ENCODE assay signal across 39 mouse cellular contexts in the genomic region with DNA sequence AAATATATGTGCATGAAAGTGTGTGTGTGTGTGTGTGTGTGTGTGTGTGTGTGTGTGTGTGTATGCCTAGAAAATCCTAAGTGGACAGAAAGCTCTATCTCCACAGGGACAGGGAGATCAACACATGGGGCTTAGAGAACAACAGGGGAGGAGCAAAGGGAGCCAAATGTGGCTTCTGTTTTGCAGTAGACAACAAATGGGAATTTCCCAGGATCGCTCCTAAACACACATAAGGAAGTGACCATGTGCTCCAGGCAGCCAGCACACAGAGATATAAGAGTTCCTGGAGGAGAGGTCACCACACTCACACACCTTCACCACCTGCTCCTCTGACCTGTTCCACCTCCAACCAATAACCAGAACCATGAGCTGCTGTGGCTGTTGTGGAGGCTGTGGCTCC. TPM values are rescaled to one million over a fixed set of nuclear protein-coding genes. Genes with fewer than 3 reads are reported as not detected.
"Had no signal": no experiment of that assay in that cellular context is flagged by ENCODE, and none has a peak within 500 bp of the region (broad histone marks: within the 10 kb centered on the region; RNA-seq: fewer than 3 reads in every experiment).

Krtap5-3 (plus strand) TSS at position 301 of the 400 bp plus-strand sequence.

- H3K36me3 ChIP-seq: embryonic facial prominence, embryonic 10.5 days; embryonic facial prominence, embryonic 12.5 days; embryonic facial prominence, embryonic 13.5 days; embryonic facial prominence, embryonic 15.5 days; forebrain, embryonic 10.5 days; forebrain, embryonic 12.5 days; forebrain, embryonic 15.5 days had no signal

- ATAC-seq: forebrain, embryonic 13.5 days; forebrain, embryonic 14.5 days; forebrain, embryonic 15.5 days; forebrain, embryonic 16.5 days; forebrain, postnatal 0 days had no signal

- H3K4me1 ChIP-seq: embryonic facial prominence, embryonic 10.5 days; embryonic facial prominence, embryonic 12.5 days; embryonic facial prominence, embryonic 13.5 days; embryonic facial prominence, embryonic 15.5 days; forebrain, embryonic 10.5 days; forebrain, embryonic 12.5 days; forebrain, embryonic 13.5 days; forebrain, embryonic 15.5 days had no signal

- H3K4me3 ChIP-seq: embryonic facial prominence, embryonic 10.5 days; embryonic facial prominence, embryonic 12.5 days; embryonic facial prominence, embryonic 13.5 days; embryonic facial prominence, embryonic 15.5 days; erythroblast, embryonic 14.5 days; forebrain, embryonic 10.5 days; forebrain, embryonic 12.5 days; forebrain, embryonic 13.5 days; forebrain, embryonic 15.5 days; gastrocnemius, adult 2 months; heart, adult 2 months had no signal

- H3K9me3 ChIP-seq: embryonic facial prominence, embryonic 10.5 days; embryonic facial prominence, embryonic 12.5 days; embryonic facial prominence, embryonic 13.5 days; embryonic facial prominence, embryonic 15.5 days; forebrain, embryonic 10.5 days; forebrain, embryonic 12.5 days; forebrain, embryonic 13.5 days; forebrain, embryonic 15.5 days had no signal

- H3K4me2 ChIP-seq: embryonic facial prominence, embryonic 12.5 days; embryonic facial prominence, embryonic 13.5 days; embryonic facial prominence, embryonic 15.5 days; forebrain, embryonic 12.5 days; forebrain, embryonic 13.5 days; forebrain, embryonic 15.5 days had no signal

- H3K9ac ChIP-seq: embryonic facial prominence, embryonic 12.5 days; embryonic facial prominence, embryonic 13.5 days; embryonic facial prominence, embryonic 15.5 days; forebrain, embryonic 12.5 days; forebrain, embryonic 13.5 days; forebrain, embryonic 15.5 days; forebrain, postnatal 0 days had no signal

- H3K27me3 ChIP-seq: embryonic facial prominence, embryonic 15.5 days; forebrain, embryonic 12.5 days; forebrain, embryonic 13.5 days; forebrain, embryonic 15.5 days had no signal

- H3K27ac ChIP-seq: embryonic facial prominence, embryonic 10.5 days; embryonic facial prominence, embryonic 12.5 days; embryonic facial prominence, embryonic 13.5 days; embryonic facial prominence, embryonic 15.5 days; forebrain, embryonic 10.5 days; forebrain, embryonic 12.5 days; forebrain, embryonic 13.5 days; forebrain, embryonic 15.5 days; gastrocnemius, adult 2 months; heart, adult 2 months had no signal

- DNase-seq: cerebellum, adult 8-10 months; cerebellum, adult 9-10 months; cerebellum, adult 9-11 months; cerebellum, postnatal 10 days; cerebellum, postnatal 14 days; cerebellum, postnatal 25 days; cerebellum, postnatal 36 days; embryo, embryonic 11 days; forebrain, postnatal 0 days; gastrocnemius, adult 2 months; gastrocnemius, postnatal 10 days; gastrocnemius, postnatal 14 days; gastrocnemius, postnatal 25 days; gastrocnemius, postnatal 36 days; heart, adult 11 months; heart, adult 18-20 months; heart, adult 2 months had no signal

RNA-seq across cellular contexts. Expression of gene Krtap5-3, which starts in this region (rescaled TPM):
- total RNA-seq: common myeloid progenitor, adult 5-6 weeks; forebrain, postnatal 0 days; gastrocnemius, adult 18-20 months; gastrocnemius, adult 2 months; gastrocnemius, adult 8-10 months; gastrocnemius, postnatal 10 days; gastrocnemius, postnatal 14 days; gastrocnemius, postnatal 25 days; gastrocnemius, postnatal 36 days; gastrocnemius, postnatal 4 days; granulocyte monocyte progenitor cell, adult 5-6 weeks; heart, adult 18-20 months; heart, adult 2 months; heart, adult 8-10 months had no signal
- polyA plus RNA-seq: cortical plate, adult 2 months; embryonic facial prominence, embryonic 10.5 days; embryonic facial prominence, embryonic 11.5 days; embryonic facial prominence, embryonic 12.5 days; embryonic facial prominence, embryonic 13.5 days; embryonic facial prominence, embryonic 14.5 days; erythroblast, embryonic 14.5 days; forebrain, embryonic 10.5 days; forebrain, embryonic 11.5 days; forebrain, embryonic 12.5 days; forebrain, embryonic 13.5 days; forebrain, embryonic 14.5 days; forebrain, embryonic 15.5 days; forebrain, embryonic 16.5 days; forebrain, postnatal 0 days; gonadal fat pad, adult 2 months; heart, adult 2 months had no signal
